Mouse (Mus musculus): Measurements from ENCODE around the gene Prop1. TPM values are rescaled to one million over a fixed set of nuclear protein-coding genes. Genes with fewer than 3 reads are reported as not detected.
A peak's percentile ranks its signal among the peaks of the same experiment; 100 is the strongest.

The Prop1 gene
- polyA plus RNA-seq, 1 experiment from 2014 or later = not detected

DNA sequence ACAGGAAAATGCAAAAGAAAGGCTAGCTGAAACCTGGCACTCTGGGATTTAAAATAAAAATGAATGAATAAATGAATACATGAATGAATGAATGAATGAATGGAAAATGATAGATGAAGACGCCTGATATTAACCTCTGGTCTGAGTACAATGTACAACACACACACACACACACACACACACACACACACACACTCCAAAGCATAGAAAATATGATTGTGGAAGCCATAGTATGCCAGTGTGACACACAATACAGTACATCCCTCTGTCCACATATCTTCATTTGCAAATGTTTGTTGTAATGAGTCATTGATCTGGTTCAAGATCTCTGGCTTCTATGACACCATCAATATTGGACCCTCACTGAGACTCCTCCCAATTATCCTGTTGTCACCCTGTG is 21.5 kb downstream of the Prop1 start:
- Histone ChIP-seq H3K4me3 (replicated peaks) (no peak overlapping the region), H3K36me3 (replicated peaks) (no peaks in the 10 kb centered on the region), H3K27me3 (peaks cover 26% of the 10 kb centered on the region), H3K4me1 (replicated peaks) (0 out of 2 replicates have a peak, but pooled peaks cover 3% of the 10 kb centered on the region), H3K4me2 (peak overlapping the region; percentile 78), H3K9ac (no peak overlapping the region), H3K27ac (replicated peaks) (no peak overlapping the region), H3K9me3 (replicated peaks) (no peaks in the 10 kb centered on the region)
- 25% methylated on average over 1 of the region's 1 CpGs for WGBS (ENCODE audit: insufficient replicate concordance)
- no peak for ATAC-seq (ENCODE audit: insufficient read depth)

GRCm38 (mm10) chr11:50931451-50931866 is 22.1 kb downstream of the Prop1 start, which contains the start of gene Zfp354b:
Gene Zfp354b (minus strand): TSS chr11:50931633.
- ATAC-seq (ENCODE audit: insufficient read depth) = peak; percentile 70
- H3K9me3 ChIP-seq (replicated peaks) = no peaks in the 10 kb centered on the region
- H3K27ac ChIP-seq (replicated peaks) = no peak within 1 kb of the TSS
- peaks cover 26% of the 10 kb centered on the region for H3K27me3 ChIP-seq
- peak within 1 kb of the TSS; percentile 60 for H3K4me3 ChIP-seq (replicated peaks)
- H3K4me1 ChIP-seq (replicated peaks) = 0 out of 2 replicates have a peak, but pooled peaks cover 3% of the 10 kb centered on the region
- H3K9ac ChIP-seq = peak within 1 kb of the TSS; percentile 30
- peak within 1 kb of the TSS; percentile 78 for H3K4me2 ChIP-seq
- H3K36me3 ChIP-seq (replicated peaks) = no peaks in the 10 kb centered on the region
- under 1% methylated on average over 18 of the region's 18 CpGs for WGBS (ENCODE audit: insufficient replicate concordance)

DNA sequence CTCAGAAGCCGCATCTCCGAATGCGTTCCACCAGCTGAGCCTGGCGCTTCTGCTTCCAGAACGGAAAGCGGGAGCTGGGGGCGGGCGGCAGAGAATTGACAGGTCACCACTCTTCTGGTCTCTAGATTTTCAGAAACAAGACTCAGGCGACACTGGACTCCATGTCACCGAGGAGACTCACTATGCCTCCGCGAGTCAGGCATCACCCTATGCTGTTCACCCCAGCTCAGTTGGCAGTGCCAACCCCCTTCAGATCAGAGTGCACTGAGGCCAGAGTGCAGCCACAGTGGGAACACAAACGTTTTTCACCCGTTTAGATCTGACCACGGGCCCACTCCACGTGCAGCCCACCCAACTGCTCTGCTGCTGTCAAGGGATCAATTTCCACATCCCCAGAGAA is 22.5 kb downstream of the Prop1 start:
- WGBS (ENCODE audit: insufficient replicate concordance) = 2% methylated on average over 16 of the region's 16 CpGs
- H3K9ac ChIP-seq = peak overlapping the region; percentile 30

DNA sequence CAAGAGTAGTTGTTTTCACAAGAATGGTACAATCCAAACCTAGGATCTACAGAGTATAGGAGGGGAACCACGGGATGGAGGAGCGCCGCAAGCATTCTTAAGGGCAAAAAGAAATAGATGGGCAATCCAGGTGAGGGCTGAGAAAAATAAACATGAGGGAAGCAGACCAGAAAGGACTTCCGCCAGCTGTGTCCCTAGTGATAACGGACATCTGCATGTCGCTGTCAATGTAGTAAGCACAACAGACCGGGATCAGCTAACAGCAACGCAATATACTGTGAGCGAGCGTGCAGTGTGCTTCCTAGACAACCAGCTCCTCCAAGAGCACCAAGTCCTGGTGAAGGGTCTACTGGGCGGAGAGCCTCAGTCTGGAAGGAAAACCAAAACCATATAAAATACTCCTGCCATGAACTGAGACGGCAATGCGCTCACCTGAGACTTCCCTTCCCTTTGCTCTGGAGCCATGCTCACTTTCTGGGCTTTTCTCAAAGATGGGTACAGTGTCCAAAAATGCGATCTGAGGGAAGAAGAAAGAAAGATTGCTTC is 23.0 kb downstream of the Prop1 start:
- Histone ChIP-seq H3K9me3 (replicated peaks) (no peaks in the 10 kb centered on the region), H3K4me2 (peak overlapping the region; percentile 78), H3K36me3 (replicated peaks) (no peaks in the 10 kb centered on the region), H3K27me3 (peaks cover 26% of the 10 kb centered on the region), H3K27ac (replicated peaks) (no peak overlapping the region), H3K9ac (peak overlapping the region; percentile 30; the same call in 1 of the 2 replicates), H3K4me3 (replicated peaks) (peak overlapping the region; percentile 60), H3K4me1 (replicated peaks) (0 out of 2 replicates have a peak, but pooled peaks cover 3% of the 10 kb centered on the region)
- 7% methylated on average over 14 of the region's 14 CpGs for WGBS (ENCODE audit: insufficient replicate concordance)
- no peak for ATAC-seq (ENCODE audit: insufficient read depth)

More for the DNA sequence above, 22.5 kb downstream of the Prop1 start:
- Histone ChIP-seq H3K27ac (replicated peaks) (no peak overlapping the region), H3K36me3 (replicated peaks) (no peaks in the 10 kb centered on the region), H3K9me3 (replicated peaks) (no peaks in the 10 kb centered on the region), H3K4me3 (replicated peaks) (peak overlapping the region; percentile 60), H3K27me3 (peaks cover 26% of the 10 kb centered on the region), H3K4me1 (replicated peaks) (0 out of 2 replicates have a peak, but pooled peaks cover 3% of the 10 kb centered on the region), H3K4me2 (peak overlapping the region; percentile 78)
- ATAC-seq (ENCODE audit: insufficient read depth) = peak; percentile 44

GRCm38 (mm10) chr11:50915671-50916320 is 37.8 kb downstream of the Prop1 start, which contains the start of gene Zfp2:
Gene Zfp2 (minus strand): TSS chr11:50916165.
- H3K4me3 ChIP-seq (replicated peaks) = peak within 1 kb of the TSS; percentile 66
- no peaks in the 10 kb centered on the region; the same call in 1 of the 2 replicates for H3K4me1 ChIP-seq (replicated peaks)
- H3K27me3 ChIP-seq = no peaks in the 10 kb centered on the region
- H3K4me2 ChIP-seq = peak within 1 kb of the TSS; percentile 77
- peaks cover 9% of the 10 kb centered on the region; the same call in 1 of the 2 replicates for H3K36me3 ChIP-seq (replicated peaks)
- ATAC-seq (ENCODE audit: insufficient read depth) = peak; percentile 93
- no peak within 1 kb of the TSS for H3K27ac ChIP-seq (replicated peaks)
- no peaks in the 10 kb centered on the region for H3K9me3 ChIP-seq (replicated peaks)
- peak within 1 kb of the TSS; percentile 63 for H3K9ac ChIP-seq
- under 1% methylated on average over 47 of the region's 47 CpGs for WGBS (ENCODE audit: insufficient replicate concordance)

DNA sequence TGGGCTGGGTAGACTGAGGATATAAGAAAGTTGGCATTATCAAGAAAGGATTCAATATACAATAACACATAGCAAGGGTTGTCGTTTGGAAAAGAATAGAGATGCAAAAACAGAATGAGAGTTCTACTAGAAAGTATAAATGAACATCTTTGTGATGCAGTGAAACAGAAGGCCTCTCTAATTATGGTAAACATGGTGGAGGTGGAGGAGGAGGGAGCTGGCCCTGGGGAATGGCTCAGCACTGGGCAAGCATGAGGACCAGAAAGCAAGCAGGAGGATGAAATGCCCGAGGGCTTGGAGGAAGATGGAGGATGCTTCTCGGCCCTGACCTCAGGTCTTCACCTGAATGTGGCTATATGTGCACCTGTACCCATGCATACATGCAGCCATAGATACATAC is 39.1 kb downstream of the Prop1 start:
- H3K27me3 ChIP-seq = no peaks in the 10 kb centered on the region
- WGBS (ENCODE audit: insufficient replicate concordance) = 70% methylated on average over 3 of the region's 3 CpGs

GRCm38 (mm10) chr11:50913301-50913700 is 40.3 kb downstream of the Prop1 start:
- Histone ChIP-seq H3K27ac (replicated peaks) (no peak overlapping the region), H3K9me3 (replicated peaks) (no peaks in the 10 kb centered on the region), H3K9ac (no peak overlapping the region), H3K36me3 (replicated peaks) (peaks cover 21% of the 10 kb centered on the region), H3K27me3 (no peaks in the 10 kb centered on the region), H3K4me1 (replicated peaks) (no peaks in the 10 kb centered on the region; the same call in 1 of the 2 replicates), H3K4me2 (no peak overlapping the region), H3K4me3 (replicated peaks) (no peak overlapping the region)
- no peak for ATAC-seq (ENCODE audit: insufficient read depth)
- 66% methylated on average over 1 of the region's 1 CpGs for WGBS (ENCODE audit: insufficient replicate concordance)

More for the DNA sequence above, 39.1 kb downstream of the Prop1 start:
- no peak for ATAC-seq (ENCODE audit: insufficient read depth)
- H3K9me3 ChIP-seq (replicated peaks) = no peaks in the 10 kb centered on the region
- H3K4me2 ChIP-seq = no peak overlapping the region
- H3K9ac ChIP-seq = no peak overlapping the region
- no peaks in the 10 kb centered on the region; the same call in 1 of the 2 replicates for H3K4me1 ChIP-seq (replicated peaks)
- H3K27ac ChIP-seq (replicated peaks) = no peak overlapping the region
- peaks cover 18% of the 10 kb centered on the region for H3K36me3 ChIP-seq (replicated peaks)
- H3K4me3 ChIP-seq (replicated peaks) = no peak overlapping the region

GRCm38 (mm10) chr11:50908136-50908535 is 45.4 kb downstream of the Prop1 start:
- ATAC-seq (ENCODE audit: insufficient read depth) = no peak

More at GRCm38 (mm10) chr11:50908136-50908535, 45.4 kb downstream of the Prop1 start:
- no peaks in the 10 kb centered on the region for H3K27me3 ChIP-seq
- H3K4me3 ChIP-seq (replicated peaks) = no peak overlapping the region
- no peaks in the 10 kb centered on the region for H3K4me1 ChIP-seq (replicated peaks)
- H3K4me2 ChIP-seq = no peak overlapping the region
- H3K27ac ChIP-seq (replicated peaks) = no peak overlapping the region
- no peaks in the 10 kb centered on the region for H3K9me3 ChIP-seq (replicated peaks)
- H3K36me3 ChIP-seq (replicated peaks) = peaks cover 58% of the 10 kb centered on the region
- no peak overlapping the region for H3K9ac ChIP-seq
- WGBS (ENCODE audit: insufficient replicate concordance) = 76% methylated on average over 5 of the region's 5 CpGs

Other genes starting within 250 kb of the Prop1 start
- 0.81 and 1.1 TPM in 2 replicates for gene Zfp354c, start 126.0 kb downstream of the Prop1 start, polyA plus RNA-seq (2015; fragmentation: Nextera tagmentation; extraction: Ambion mirVana)
- 0.06 and 0.14 TPM in 2 replicates for gene Zfp879, start 112.2 kb downstream of the Prop1 start, polyA plus RNA-seq (2015; fragmentation: Nextera tagmentation; extraction: Ambion mirVana)
- 0.12 and 0.17 TPM in 2 replicates for gene Grm6, start 103.1 kb downstream of the Prop1 start, polyA plus RNA-seq (2015; fragmentation: Nextera tagmentation; extraction: Ambion mirVana)
- 0.28 and 0.30 TPM in 2 replicates for gene Zfp454, start 66.1 kb downstream of the Prop1 start, polyA plus RNA-seq (2015; fragmentation: Nextera tagmentation; extraction: Ambion mirVana)
- gene Zfp2, start 37.6 kb downstream of the Prop1 start, polyA plus RNA-seq (2015; fragmentation: Nextera tagmentation; extraction: Ambion mirVana) = 1.8 and 2.2 TPM in 2 replicates
- 0.14 TPM in 1 of 2 replicates, not detected in the other for gene Zfp354b, start 22.1 kb downstream of the Prop1 start, polyA plus RNA-seq (2015; fragmentation: Nextera tagmentation; extraction: Ambion mirVana)
- gene 4933414I15Rik, start 10.0 kb downstream of the Prop1 start, polyA plus RNA-seq (2015; fragmentation: Nextera tagmentation; extraction: Ambion mirVana) = not detected in 2 replicates
- gene Olfr1378, start 12.8 kb upstream of the Prop1 start, polyA plus RNA-seq (2015; fragmentation: Nextera tagmentation; extraction: Ambion mirVana) = not detected in 2 replicates
- gene Olfr1377, start 28.2 kb upstream of the Prop1 start, polyA plus RNA-seq (2015; fragmentation: Nextera tagmentation; extraction: Ambion mirVana) = not detected in 2 replicates
- gene Olfr51, start 49.8 kb upstream of the Prop1 start, polyA plus RNA-seq (2015; fragmentation: Nextera tagmentation; extraction: Ambion mirVana) = not detected in 2 replicates
- gene Olfr54, start 60.5 kb upstream of the Prop1 start, polyA plus RNA-seq (2015; fragmentation: Nextera tagmentation; extraction: Ambion mirVana) = not detected in 2 replicates
- gene Olfr1375, start 94.3 kb upstream of the Prop1 start, polyA plus RNA-seq (2015; fragmentation: Nextera tagmentation; extraction: Ambion mirVana) = not detected in 2 replicates
- gene Zfp354a, start 105.5 kb upstream of the Prop1 start, polyA plus RNA-seq (2015; fragmentation: Nextera tagmentation; extraction: Ambion mirVana) = 1.1 and 1.6 TPM in 2 replicates